Mouse (Mus musculus) MEL-GATA-1-ER (cell line): ENCODE results near the gene Eapp.

Source experiments
- DNase-seq: peaks from one replicate; pipeline ENCODE4 v3.0.0-alpha.2; 2012; ENCODE audit warnings: low read depth; ENCODE audit errors: extremely low read depth

Eapp gene

GRCm38 (mm10) chr12:54640259-54640658 is 55.4 kb downstream of the Eapp start:
- no peak for DNase-seq

DNA sequence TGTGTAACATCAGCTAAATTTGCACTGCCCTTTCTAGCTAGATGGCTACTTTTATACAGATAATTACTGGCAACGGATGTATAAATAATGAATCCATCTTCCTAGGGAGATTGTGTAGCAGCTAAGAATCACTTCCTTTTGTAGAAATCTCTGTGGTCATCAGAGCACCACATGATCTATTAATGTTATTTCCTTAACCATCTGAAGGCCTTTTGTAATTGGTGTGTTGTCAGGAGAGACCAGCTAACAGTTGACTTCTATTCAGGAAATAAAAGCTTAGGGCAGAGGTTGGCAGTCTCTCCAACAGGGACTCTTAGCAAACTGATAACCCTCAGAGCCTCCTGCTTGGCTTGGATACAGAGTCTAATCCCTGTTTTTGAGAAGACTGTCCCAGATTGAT is 58.7 kb downstream of the Eapp start:
- no peak for DNase-seq

DNA sequence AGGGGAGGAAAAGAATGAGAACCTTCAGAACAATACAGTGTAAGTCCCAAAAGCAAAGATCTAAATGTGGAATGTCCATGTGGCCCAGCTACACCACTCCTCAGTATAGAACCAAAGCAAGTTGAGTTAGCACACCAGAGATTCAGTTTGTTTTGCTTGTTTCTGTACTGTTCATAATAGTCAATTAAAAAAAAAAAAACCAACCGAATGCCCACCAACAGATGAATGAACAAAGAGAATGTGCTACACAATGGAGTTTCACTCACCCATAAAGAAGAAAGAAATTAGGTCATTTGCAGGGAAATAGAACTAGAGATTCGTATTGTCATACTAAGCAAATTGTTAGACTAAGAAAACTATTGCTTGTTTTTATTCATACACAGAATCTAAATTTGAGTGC is 63.6 kb downstream of the Eapp start:
- no peak for DNase-seq

DNA sequence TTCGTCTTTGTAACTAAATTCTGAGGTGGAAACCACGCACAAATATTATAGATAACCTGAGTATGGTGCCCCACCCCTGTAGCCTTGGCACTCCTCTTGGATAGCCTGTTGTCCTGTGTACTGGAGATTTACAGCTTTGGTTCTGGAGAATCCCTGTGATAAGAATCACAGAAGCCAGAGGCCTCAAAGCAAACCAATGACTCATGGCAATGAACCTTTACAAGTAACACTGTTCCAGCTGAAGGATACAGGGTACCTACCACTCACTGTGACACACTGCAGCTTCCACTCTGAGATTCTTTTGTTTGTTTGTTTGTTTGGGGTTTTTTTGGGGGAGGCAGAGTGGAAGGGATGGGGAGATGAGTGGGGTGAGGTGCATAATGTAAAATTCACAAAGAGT is 73.8 kb downstream of the Eapp start:
- DNase-seq, result no peak
